Mouse (Mus musculus) MEL (cell line): Measurements from ENCODE around the gene Tsga10ip. TPM values are rescaled to one million over a fixed set of nuclear protein-coding genes. Genes with fewer than 3 reads are reported as not detected.

Experiments used
- DNase-seq: peaks from one replicate; pipeline ENCODE4 v3.0.0; 2011; ENCODE audit warnings: low read depth, low spot score
- H3K27ac ChIP-seq: 2 replicates; pipeline ENCODE4 v1.5.1; 2012; ENCODE audit warnings: low read depth, mild to moderate bottlenecking, control low read depth, low read length, moderate library complexity; ENCODE audit not compliant: control insufficient read depth
- H3K27me3 ChIP-seq, 2 experiments: fragments of 150-350 bp in 1 of 2; sonication (generic) in 1 of 2; 2 replicates each; pipeline ENCODE4 v1.6.1; 2012; ENCODE audit warnings: low read length in 2 of 2, mild to moderate bottlenecking in 2 of 2, improper control_type of control experiment in 1 of 2, moderate library complexity in 1 of 2; ENCODE audit not compliant: insufficient read depth in 2 of 2, control insufficient read depth in 1 of 2
- H3K36me3 ChIP-seq, 2 experiments: 2 replicates each; pipeline ENCODE4 v1.6.1; 2012 to 2014; ENCODE audit warnings: low read length in 2 of 2, improper control_type of control experiment in 1 of 2, inconsistent platforms in 1 of 2, mild to moderate bottlenecking in 1 of 2; ENCODE audit not compliant: insufficient read depth in 2 of 2, control insufficient read depth in 1 of 2
- H3K4me1 ChIP-seq, 2 experiments: fragments of 150-350 bp in 1 of 2; sonication (generic) in 1 of 2; 2 replicates each; pipeline ENCODE4 v1.6.1; 2012; ENCODE audit warnings: low read length in 2 of 2, improper control_type of control experiment in 1 of 2, mild to moderate bottlenecking in 1 of 2; ENCODE audit not compliant: insufficient read depth in 2 of 2, control insufficient read depth in 1 of 2
- H3K4me3 ChIP-seq, 2 experiments: fragments of 150-350 bp in 1 of 2; sonication (generic) in 1 of 2; 2 replicates each; pipeline ENCODE4 v1.5.1; 2012; ENCODE audit warnings: low read depth in 2 of 2, low read length in 2 of 2, mild to moderate bottlenecking in 2 of 2, moderate library complexity in 2 of 2, control low read depth in 1 of 2, improper control_type of control experiment in 1 of 2; ENCODE audit not compliant: control insufficient read depth in 1 of 2, insufficient read depth in 1 of 2
- H3K79me2 ChIP-seq: 2 replicates; pipeline ENCODE4 v1.6.1; 2012; ENCODE audit warnings: mild to moderate bottlenecking, low read length, moderate library complexity; ENCODE audit not compliant: control insufficient read depth, poor library complexity, insufficient read depth
- H3K9ac ChIP-seq: 2 replicates; pipeline ENCODE4 v1.6.1; 2012; ENCODE audit warnings: low read depth, mild to moderate bottlenecking, control low read depth, low read length, moderate library complexity; ENCODE audit not compliant: control insufficient read depth, poor library complexity, severe bottlenecking
- H3K9me3 ChIP-seq: fragments of 150-350 bp; sonication (generic); replicated peaks from 2 replicates; pipeline ENCODE4 v1.6.1; 2012; ENCODE audit warnings: mild to moderate bottlenecking, low read length, improper control_type of control experiment, moderate library complexity; ENCODE audit not compliant: insufficient read depth
- ELF1 ChIP-seq: IDR thresholded peaks from 2 replicates; pipeline ENCODE4 v1.6.1; 2014; ENCODE audit warnings: low read depth, mild to moderate bottlenecking, inconsistent platforms, low read length, improper control_type of control experiment, moderate library complexity
- EP300 ChIP-seq, 2 experiments: IDR thresholded peaks; 2 replicates each; pipeline ENCODE4 v1.6.1; 2011; ENCODE audit warnings: improper control_type of control experiment in 2 of 2, low read length in 2 of 2, low read depth in 1 of 2, mild to moderate bottlenecking in 1 of 2
- ETS1 ChIP-seq: IDR thresholded peaks from 2 replicates; pipeline ENCODE4 v1.6.1; 2012; ENCODE audit warnings: low read depth, mild to moderate bottlenecking, inconsistent platforms, low read length, improper control_type of control experiment, moderate library complexity
- GABPA ChIP-seq: IDR thresholded peaks from 2 replicates; pipeline ENCODE4 v1.6.1; 2012; ENCODE audit warnings: low read depth, mild to moderate bottlenecking, inconsistent platforms, low read length, improper control_type of control experiment, moderate library complexity
- HCFC1 ChIP-seq: IDR thresholded peaks from 2 replicates; pipeline ENCODE4 v1.6.1; 2012; ENCODE audit warnings: low read depth, mild to moderate bottlenecking, inconsistent platforms, low read length, improper control_type of control experiment, moderate library complexity
- JUND ChIP-seq: IDR thresholded peaks from 2 replicates; pipeline ENCODE4 v1.6.1; 2011; ENCODE audit warnings: low read depth, mild to moderate bottlenecking, improper control_type of control experiment, low read length
- MAX ChIP-seq: IDR thresholded peaks from 2 replicates; pipeline ENCODE4 v1.6.1; 2011; ENCODE audit warnings: low read length, improper control_type of control experiment
- MAZ ChIP-seq: IDR thresholded peaks from 2 replicates; pipeline ENCODE4 v1.6.1; 2012; ENCODE audit warnings: low read depth, mild to moderate bottlenecking, inconsistent platforms, low read length, improper control_type of control experiment
- MEF2A ChIP-seq: IDR thresholded peaks from 2 replicates; pipeline ENCODE4 v1.6.1; 2014; ENCODE audit warnings: low read depth, mild to moderate bottlenecking, inconsistent platforms, low read length, improper control_type of control experiment; ENCODE audit not compliant: poor library complexity, insufficient replicate concordance, severe bottlenecking; ENCODE audit errors: extremely low read depth
- MXI1 ChIP-seq: IDR thresholded peaks from 2 replicates; pipeline ENCODE4 v1.6.1; 2011; ENCODE audit warnings: mild to moderate bottlenecking, low read depth, low read length, improper control_type of control experiment
- MYB ChIP-seq: IDR thresholded peaks from 2 replicates; pipeline ENCODE4 v1.6.1; 2011; ENCODE audit warnings: mild to moderate bottlenecking, low read depth, low read length, improper control_type of control experiment
- MYC ChIP-seq: IDR thresholded peaks from 2 replicates; pipeline ENCODE4 v1.6.1; 2011; ENCODE audit warnings: low read depth, mild to moderate bottlenecking, low read length, improper control_type of control experiment, moderate library complexity
- NELFE ChIP-seq: IDR thresholded peaks from 2 replicates; pipeline ENCODE4 v1.6.1; 2011; ENCODE audit warnings: low read depth, low read length, improper control_type of control experiment
- NRF1 ChIP-seq: IDR thresholded peaks from 2 replicates; pipeline ENCODE4 v1.6.1; 2014; ENCODE audit warnings: low read depth, mild to moderate bottlenecking, inconsistent platforms, low read length, improper control_type of control experiment, moderate library complexity; ENCODE audit not compliant: poor library complexity, insufficient read depth, severe bottlenecking
- POLR2A ChIP-seq, 2 experiments: IDR thresholded peaks; 2 replicates each; pipeline ENCODE4 v1.6.1; 2011 to 2012; ENCODE audit warnings: low read length in 2 of 2, mild to moderate bottlenecking in 2 of 2, control low read depth in 1 of 2, improper control_type of control experiment in 1 of 2, low read depth in 1 of 2, moderate library complexity in 1 of 2; ENCODE audit not compliant: control insufficient read depth in 1 of 2, insufficient read depth in 1 of 2, poor library complexity in 1 of 2
- POLR2AphosphoS2 ChIP-seq: IDR thresholded peaks from 2 replicates; pipeline ENCODE4 v1.6.1; 2011; ENCODE audit warnings: low read length, improper control_type of control experiment
- POLR2AphosphoS5 ChIP-seq: IDR thresholded peaks from 2 replicates; pipeline ENCODE4 v1.6.1; 2012; ENCODE audit warnings: low read depth, borderline replicate concordance, mild to moderate bottlenecking, inconsistent platforms, low read length, moderate library complexity, mixed read lengths
- SIN3A ChIP-seq: IDR thresholded peaks from 2 replicates; pipeline ENCODE4 v1.6.1; 2012; ENCODE audit warnings: low read length, improper control_type of control experiment, inconsistent platforms
- UBTF ChIP-seq: IDR thresholded peaks from 2 replicates; pipeline ENCODE4 v1.6.1; 2012; ENCODE audit warnings: low read depth, mild to moderate bottlenecking, inconsistent platforms, low read length, improper control_type of control experiment, moderate library complexity, borderline replicate concordance; ENCODE audit not compliant: insufficient read depth
- USF1 ChIP-seq: IDR thresholded peaks from 2 replicates; pipeline ENCODE4 v1.6.1; 2014; ENCODE audit warnings: low read depth, mild to moderate bottlenecking, inconsistent platforms, low read length, improper control_type of control experiment, moderate library complexity
- USF2 ChIP-seq, 2 experiments: IDR thresholded peaks; 2 replicates each; pipeline ENCODE4 v1.6.1; 2011 to 2012; ENCODE audit warnings: improper control_type of control experiment in 2 of 2, low read length in 2 of 2, borderline replicate concordance in 1 of 2, inconsistent platforms in 1 of 2, low read depth in 1 of 2, mild to moderate bottlenecking in 1 of 2; ENCODE audit not compliant: insufficient read depth in 1 of 2
- ZC3H11A ChIP-seq: IDR thresholded peaks from 2 replicates; pipeline ENCODE4 v1.6.1; 2012; ENCODE audit warnings: low read depth, mild to moderate bottlenecking, inconsistent platforms, low read length, improper control_type of control experiment
- ZNF384 ChIP-seq: IDR thresholded peaks from 2 replicates; pipeline ENCODE4 v1.6.1; 2012; ENCODE audit warnings: low read depth, mild to moderate bottlenecking, inconsistent platforms, low read length, improper control_type of control experiment
- polyA plus RNA-seq, 2 experiments: library from polyadenylated mRNA; stranded (reverse) in 1 of 2; unstranded in 1 of 2; fragments of >175 nt in 1 of 2; fragments of >200 nt in 1 of 2; gene quantifications; 2 replicates each; pipeline versions ENCODE4 v1.2.1 to v1.2.4; 2012; ENCODE audit warnings: low replicate concordance in 2 of 2, low read depth in 1 of 2; ENCODE audit not compliant: insufficient read length in 2 of 2, insufficient read depth in 1 of 2, missing spikeins in 1 of 2
- total RNA-seq: library from RNA; depleted of rRNA; stranded (reverse); fragments of 300-350 nt; gene quantifications from 2 replicates; pipeline ENCODE4 v1.2.3, GENCODE M21; 2012

Gene Tsga10ip
- total and polyA plus RNA-seq, 3 experiments = 0.54 to 4.5 TPM; not detected in 1

DNA sequence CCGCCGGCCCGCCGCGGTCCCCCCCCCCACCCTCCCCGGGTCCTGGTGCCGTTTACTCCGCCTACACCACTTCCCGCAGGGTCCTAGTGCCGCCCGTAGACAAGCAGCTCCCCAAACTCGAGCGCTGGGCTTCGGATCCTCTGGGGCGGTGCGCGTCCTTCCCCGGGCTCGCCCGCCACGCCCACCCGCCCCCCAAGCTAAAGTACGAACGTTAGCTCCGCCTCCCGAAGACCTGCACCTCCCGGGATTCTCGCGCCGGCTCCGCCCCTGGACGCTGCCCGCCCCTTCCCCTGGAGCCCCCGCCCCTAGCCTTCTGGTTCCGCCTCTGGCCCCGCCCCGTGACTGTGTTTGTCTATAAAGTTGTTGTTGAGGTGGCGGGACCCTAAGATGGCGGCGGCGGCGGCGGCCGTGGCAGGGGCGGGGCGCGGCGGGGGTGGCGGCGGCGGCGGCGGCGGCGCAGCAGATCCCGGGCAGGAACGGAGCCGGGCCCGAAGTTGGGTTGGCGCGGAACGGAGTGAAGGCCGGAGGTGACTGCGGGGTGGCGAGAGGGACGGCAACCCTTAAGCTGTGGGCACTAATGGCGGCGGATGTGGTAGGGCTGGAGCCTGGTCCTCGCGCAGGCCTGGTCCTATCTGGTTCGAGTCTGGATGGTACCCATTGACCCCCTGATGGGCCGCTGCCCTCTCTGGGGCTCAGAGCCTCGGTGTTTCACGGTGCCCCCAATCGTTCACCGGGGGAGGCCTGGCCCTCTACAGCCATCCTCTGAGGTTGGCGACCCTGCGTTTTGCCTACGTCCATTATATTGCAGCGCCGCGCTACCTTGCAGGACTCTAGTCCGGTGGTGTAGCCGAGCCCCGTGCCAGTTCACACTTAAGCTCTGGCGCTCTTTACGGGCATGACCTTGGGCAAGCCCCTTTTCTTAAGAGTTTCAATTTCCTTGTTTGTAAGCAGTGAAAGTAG lies 22.7 kb upstream of the Tsga10ip start, which contains the start of the genes Drap1 and AI837181:
TSS of gene Drap1 (minus strand) at position 198 of the 960 bp plus-strand sequence.
TSS of gene AI837181 (plus strand) at position 363 of the 960 bp plus-strand sequence.
- H3K27me3 ChIP-seq = no peaks in the 10 kb centered on the region
- peak within 1 kb of the TSS; percentile 84 for H3K27ac ChIP-seq
- no peaks in the 10 kb centered on the region for H3K9me3 ChIP-seq
- H3K9ac ChIP-seq = peak within 1 kb of the TSS; percentile 96
- H3K79me2 ChIP-seq = peaks cover 24% of the 10 kb centered on the region
- peak; percentile 98 for DNase-seq
- H3K4me1 ChIP-seq = peaks cover 0 to 13% of the 10 kb centered on the region in 2 experiments; a peak in 1 of 4 replicates
- H3K36me3 ChIP-seq = peaks cover 0 to 2% of the 10 kb centered on the region in 2 experiments; a peak in 2 of 4 replicates
- H3K4me3 ChIP-seq = peak within 1 kb of the TSS; percentile 94 to 100
- peak in 1 of 2 experiments; percentile 68; a peak in 3 of 4 replicates for TF ChIP-seq POLR2A (IDR thresholded peaks at IDR 0.05; ENCODE audit: control insufficient read depth in 1 of 2, insufficient read depth in 1 of 2, low read depth in 1 of 2, low read length in 2 of 2, poor library complexity in 1 of 2)
- TF ChIP-seq GABPA = no peak
- TF ChIP-seq MAX = peak; percentile 27
- no peak for TF ChIP-seq USF2 (IDR thresholded peaks at IDR 0.05; ENCODE audit: borderline replicate concordance in 1 of 2, insufficient read depth in 1 of 2, low read depth in 1 of 2, low read length in 2 of 2)
- peak in 1 of 2 experiments; percentile 4; a peak in 1 of 4 replicates for TF ChIP-seq EP300 (IDR thresholded peaks at IDR 0.05; ENCODE audit: low read depth in 1 of 2, low read length in 2 of 2)
- TF ChIP-seq MYB = no peak
- TF ChIP-seq ZNF384 = no peak
- no peak; the same call in 1 of the 2 replicates for TF ChIP-seq ETS1
- TF ChIP-seq JUND = no peak
- peak; percentile 75 for TF ChIP-seq SIN3A
- TF ChIP-seq MYC = no peak
- TF ChIP-seq USF1 = peak; percentile 50; the same call in 1 of the 2 replicates
- no peak for TF ChIP-seq ZC3H11A
- TF ChIP-seq MEF2A = no peak
- TF ChIP-seq MAZ = peak; percentile 79; the same call in 1 of the 2 replicates
- no peak for TF ChIP-seq POLR2AphosphoS2
- peak; percentile 18 for TF ChIP-seq NELFE
- peak; percentile 33; the same call in 1 of the 2 replicates for TF ChIP-seq MXI1
- peak; percentile 76 for TF ChIP-seq HCFC1
- peak; percentile 59 for TF ChIP-seq ELF1
- TF ChIP-seq NRF1 = peak; percentile 31; the same call in 1 of the 2 replicates
- 0 out of 2 replicates have a peak, but pooled peaks have one; percentile 82 for TF ChIP-seq UBTF
- no peak for TF ChIP-seq POLR2AphosphoS5
